Mouse (Mus musculus) lung, embryonic 14.5 days (tissue): ENCODE data around the gene Nr1h4. TPM values are rescaled to one million over a fixed set of nuclear protein-coding genes. Genes with fewer than 3 reads are reported as not detected.

Experiments used
- ATAC-seq: fragments of 200-750 bp; cut with Nextera tagmentation; 2 replicates; pipeline ENCODE4 v1.8.0; 2017; ENCODE audit warnings: mild to moderate bottlenecking, moderate TSS enrichment, moderate library complexity; ENCODE audit not compliant: insufficient read depth
- DNase-seq: peaks from one replicate; pipeline ENCODE4 v3.0.0-alpha.2; 2015
- H3K27ac ChIP-seq: fragments of 300-500 bp; sonication (generic); 2 replicates; pipeline ENCODE4 v1.5.1; 2014; ENCODE audit warnings: low read depth, mild to moderate bottlenecking, moderate library complexity
- H3K27me3 ChIP-seq: fragments of 300-500 bp; sonication (generic); 2 replicates; pipeline ENCODE4 v1.6.1; 2014; ENCODE audit warnings: low read length, control low read depth; ENCODE audit not compliant: insufficient read depth
- H3K36me3 ChIP-seq: fragments of 300-500 bp; sonication (generic); 2 replicates; pipeline ENCODE4 v1.6.1; 2014; ENCODE audit warnings: control low read depth; ENCODE audit not compliant: insufficient read depth
- H3K4me1 ChIP-seq: fragments of 300-500 bp; sonication (generic); 2 replicates; pipeline ENCODE4 v1.6.1; 2014; ENCODE audit warnings: antibody characterized with exemption, control low read depth; ENCODE audit not compliant: insufficient read depth
- H3K4me2 ChIP-seq: fragments of 300-500 bp; sonication (generic); 2 replicates; pipeline ENCODE4 v1.6.1; 2014; ENCODE audit warnings: mild to moderate bottlenecking
- H3K4me3 ChIP-seq: fragments of 300-500 bp; sonication (generic); 2 replicates; pipeline ENCODE4 v1.5.1; 2014; ENCODE audit warnings: low read depth, low read length
- H3K9ac ChIP-seq: fragments of 300-500 bp; sonication (generic); 2 replicates; pipeline ENCODE4 v1.6.1; 2014
- H3K9me3 ChIP-seq: fragments of 300-500 bp; sonication (generic); 2 replicates; pipeline ENCODE4 v1.6.1; 2016; ENCODE audit warnings: low read depth, low read length, control low read depth
- CTCF ChIP-seq: IDR thresholded peaks from 2 replicates; pipeline ENCODE4 v1.5.1; 2016; ENCODE audit warnings: antibody characterized with exemption, low read depth
- WGBS: fragments of 180-500 bp; shearing (Covaris S2); extraction: QIAGEN DNeasy Blood & Tissue Kit; methylation state at CpG from one replicate; pipeline ENCODE4 v1.1.7; 2014; 5-methylcytosine and 5-hydroxymethylcytosine counted together
- polyA plus RNA-seq: library from polyadenylated mRNA; unstranded; fragments of >200 nt; fragmentation: Nextera tagmentation; extraction: Ambion mirVana; gene quantifications from 2 replicates; pipeline ENCODE4 v1.2.1, GENCODE M21; 2014

Nr1h4 gene
- polyA plus RNA-seq, 1 experiment from 2014 or later: 0.38 TPM

- no peak for ATAC-seq
- 86% methylated on average over 13 of the region's 13 CpGs for WGBS
Measured at GRCm38 (mm10) chr10:89432743-89433142, 100.6 kb downstream of the Nr1h4 start.

DNA sequence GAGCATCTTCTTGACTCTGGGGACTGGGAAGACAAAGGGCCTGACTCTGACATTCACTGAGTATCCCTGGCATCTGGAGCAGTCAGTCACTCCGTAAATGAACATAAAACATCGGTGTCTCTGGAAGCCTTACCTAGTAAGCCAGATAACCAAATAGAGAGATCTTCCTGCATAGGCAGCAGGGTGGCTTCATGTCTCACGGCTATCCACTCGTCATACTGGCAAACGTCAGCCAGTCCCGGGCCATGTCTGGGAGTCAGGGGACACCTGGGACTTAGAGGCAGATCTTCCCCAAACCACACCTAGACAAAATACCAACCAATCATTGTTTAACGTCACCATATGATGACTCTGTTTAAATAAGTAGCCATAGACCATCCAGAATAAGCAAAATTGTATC lies 102.6 kb downstream of the Nr1h4 start:
- 91% methylated on average over 7 of the region's 7 CpGs for WGBS
- H3K4me2 ChIP-seq: no peak overlapping the region
- H3K4me1 ChIP-seq: no peaks in the 10 kb centered on the region
- H3K9me3 ChIP-seq: no peaks in the 10 kb centered on the region
- H3K27ac ChIP-seq: no peak overlapping the region
- H3K27me3 ChIP-seq: no peaks in the 10 kb centered on the region
- H3K4me3 ChIP-seq: no peak overlapping the region
- H3K36me3 ChIP-seq: peaks cover 60% of the 10 kb centered on the region
- ATAC-seq (no peak), DNase-seq (no peak)
- no peak overlapping the region for H3K9ac ChIP-seq
- TF ChIP-seq CTCF: no peak

More at GRCm38 (mm10) chr10:89432743-89433142, 100.6 kb downstream of the Nr1h4 start:
- Histone ChIP-seq H3K9me3 (no peaks in the 10 kb centered on the region), H3K36me3 (peaks cover 55% of the 10 kb centered on the region), H3K4me1 (no peaks in the 10 kb centered on the region), H3K27me3 (no peaks in the 10 kb centered on the region), H3K4me3 (no peak overlapping the region), H3K27ac (no peak overlapping the region), H3K4me2 (no peak overlapping the region), H3K9ac (no peak overlapping the region)
- TF ChIP-seq CTCF: no peak
- DNase-seq: no peak

DNA sequence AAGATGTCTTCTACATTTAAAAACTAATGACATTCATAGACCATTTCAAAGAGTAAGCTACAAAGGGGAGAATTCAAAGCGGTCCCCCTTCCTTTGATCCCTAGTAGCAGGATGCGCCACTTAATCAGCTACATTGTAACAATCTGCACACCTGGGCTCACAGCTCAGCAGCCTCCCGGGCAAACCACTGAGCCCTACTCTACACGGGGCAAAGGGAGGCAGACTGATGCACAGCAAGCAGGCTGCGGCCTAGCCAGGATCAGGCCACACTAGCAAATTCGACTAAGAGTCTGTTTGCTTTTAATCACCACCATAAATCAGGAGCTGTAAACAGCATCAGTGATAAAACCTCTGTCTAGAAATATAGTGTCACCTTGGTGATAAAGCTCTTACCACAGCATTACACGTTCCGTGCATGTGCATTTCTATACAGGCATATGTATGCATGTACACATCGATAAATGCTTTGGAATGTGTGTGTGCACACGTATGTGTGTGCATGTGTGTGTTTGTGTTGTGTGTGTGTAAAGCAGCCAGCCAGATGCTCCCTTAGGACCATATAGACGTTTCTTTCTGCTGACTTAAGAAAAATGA lies 108.5 kb downstream of the Nr1h4 start:
- no peak overlapping the region for H3K4me3 ChIP-seq
- TF ChIP-seq CTCF: no peak
- H3K4me1 ChIP-seq: no peaks in the 10 kb centered on the region
- 83% methylated on average over 11 of the region's 11 CpGs for WGBS
- ATAC-seq: no peak
- no peak overlapping the region for H3K9ac ChIP-seq
- no peak for DNase-seq
- H3K4me2 ChIP-seq: no peak overlapping the region
- H3K27me3 ChIP-seq: no peaks in the 10 kb centered on the region
- H3K36me3 ChIP-seq: peaks cover 79% of the 10 kb centered on the region
- no peak overlapping the region for H3K27ac ChIP-seq
- H3K9me3 ChIP-seq: no peaks in the 10 kb centered on the region

DNA sequence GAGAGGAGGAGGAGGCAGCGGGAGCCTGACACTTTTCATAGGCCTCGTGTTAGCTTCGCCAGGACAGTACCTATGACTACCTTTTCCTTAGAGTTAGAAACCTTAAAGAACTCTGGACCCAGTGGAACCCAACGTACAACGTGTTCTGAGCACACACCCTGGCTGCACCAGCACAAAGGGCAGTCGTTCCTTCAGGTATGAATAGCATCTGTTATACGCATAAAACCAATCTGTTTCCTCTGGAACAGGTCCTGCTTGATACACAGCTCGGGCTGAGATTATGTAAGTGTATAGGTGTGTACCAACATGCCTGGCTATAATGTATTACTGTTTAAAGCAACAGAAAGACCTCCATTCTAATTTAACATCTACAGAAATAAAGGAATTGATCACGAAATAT lies 109.2 kb downstream of the Nr1h4 start:
- ATAC-seq (no peak), DNase-seq (no peak)
- WGBS: 91% methylated on average over 9 of the region's 9 CpGs
- no peak for TF ChIP-seq CTCF
- Histone ChIP-seq H3K36me3 (peaks cover 73% of the 10 kb centered on the region), H3K27me3 (no peaks in the 10 kb centered on the region), H3K27ac (no peak overlapping the region), H3K4me3 (no peak overlapping the region), H3K9me3 (no peaks in the 10 kb centered on the region), H3K4me2 (no peak overlapping the region), H3K4me1 (no peaks in the 10 kb centered on the region), H3K9ac (no peak overlapping the region)

DNA sequence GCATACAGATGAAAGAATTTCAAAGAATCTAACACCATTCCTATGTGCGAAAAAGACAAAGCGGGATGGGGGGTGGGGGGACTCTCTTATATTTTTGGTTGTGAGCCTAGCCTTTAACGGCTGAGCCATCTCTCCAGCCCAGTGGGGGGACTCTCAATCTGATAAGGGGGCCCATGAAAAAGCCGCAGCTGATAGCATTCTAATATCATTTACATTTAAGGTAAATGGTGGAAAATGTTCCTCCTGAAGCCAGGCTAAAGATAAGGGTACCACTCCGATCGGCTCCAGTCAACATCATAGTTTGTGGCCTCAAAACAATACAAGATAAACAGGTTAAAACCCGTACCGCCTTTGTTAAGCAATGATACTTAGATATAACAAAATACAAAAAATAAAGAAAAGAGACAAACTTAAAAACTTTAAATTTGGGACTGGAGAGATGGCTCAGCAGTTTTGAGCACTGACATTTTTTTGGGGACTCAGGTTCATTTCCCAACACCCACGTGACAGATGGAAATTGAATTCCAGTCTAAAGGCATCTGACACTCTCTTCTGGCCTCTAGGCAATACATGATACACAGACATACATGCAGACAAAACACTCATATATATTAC lies 110.1 kb downstream of the Nr1h4 start:
- Histone ChIP-seq H3K9ac (no peak overlapping the region), H3K27ac (no peak overlapping the region), H3K36me3 (peaks cover 66% of the 10 kb centered on the region), H3K9me3 (no peaks in the 10 kb centered on the region), H3K4me1 (no peaks in the 10 kb centered on the region), H3K27me3 (no peaks in the 10 kb centered on the region), H3K4me3 (no peak overlapping the region), H3K4me2 (no peak overlapping the region)
- ATAC-seq: no peak
- WGBS: 84% methylated on average over 9 of the region's 9 CpGs
- no peak for DNase-seq
- TF ChIP-seq CTCF: no peak

DNA sequence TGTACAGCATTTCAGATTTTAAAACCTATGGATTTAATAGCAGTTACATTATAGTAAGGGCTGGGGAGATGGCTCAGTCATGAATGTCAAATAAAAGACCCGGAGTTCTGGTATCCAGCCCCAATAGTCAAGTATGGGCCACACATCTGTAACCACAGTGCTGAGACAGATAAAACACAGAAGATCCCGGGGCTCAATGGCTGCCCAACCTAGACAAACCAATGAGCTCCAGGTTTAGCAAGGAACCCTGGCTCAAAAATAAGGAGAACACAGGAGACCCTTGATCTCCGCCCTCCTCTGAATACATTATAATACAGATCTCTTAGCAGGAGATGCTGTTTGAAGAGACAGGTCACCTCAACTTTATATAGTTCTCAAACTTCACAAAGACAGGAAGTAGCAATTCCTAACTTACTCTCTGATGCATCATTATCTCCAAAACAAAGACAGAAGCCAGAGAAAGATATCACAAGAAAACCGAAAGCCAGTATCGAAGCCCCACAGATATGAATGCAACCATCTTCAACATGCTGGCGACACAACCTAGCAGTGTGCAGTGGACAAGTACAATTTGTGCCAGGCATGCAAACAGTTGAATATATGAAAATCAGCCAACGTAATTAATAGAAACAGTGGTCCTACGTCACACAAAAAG lies 110.8 kb downstream of the Nr1h4 start:
- no peak for DNase-seq
- Histone ChIP-seq H3K36me3 (peaks cover 66% of the 10 kb centered on the region), H3K4me1 (no peaks in the 10 kb centered on the region), H3K27ac (no peak overlapping the region), H3K4me2 (no peak overlapping the region), H3K27me3 (no peaks in the 10 kb centered on the region), H3K9me3 (no peaks in the 10 kb centered on the region), H3K4me3 (no peak overlapping the region), H3K9ac (no peak overlapping the region)
- no peak for ATAC-seq
- 83% methylated on average over 8 of the region's 8 CpGs for WGBS
- TF ChIP-seq CTCF: no peak

GRCm38 (mm10) chr10:89417966-89418365 lies 115.4 kb downstream of the Nr1h4 start:
- H3K27ac ChIP-seq: no peak overlapping the region
- no peak for ATAC-seq
- H3K4me2 ChIP-seq: no peak overlapping the region
- no peak overlapping the region for H3K4me3 ChIP-seq
- WGBS: 90% methylated on average over 2 of the region's 2 CpGs
- H3K27me3 ChIP-seq: no peaks in the 10 kb centered on the region
- no peak for TF ChIP-seq CTCF
- no peaks in the 10 kb centered on the region for H3K4me1 ChIP-seq
- no peak for DNase-seq
- peaks cover 65% of the 10 kb centered on the region for H3K36me3 ChIP-seq
- H3K9me3 ChIP-seq: no peaks in the 10 kb centered on the region
- H3K9ac ChIP-seq: no peak overlapping the region
